Mouse (Mus musculus) urinary bladder, postnatal 10 days (tissue): ENCODE results near the gene Olfr573-ps1.

Source experiments
- DNase-seq: peaks from one replicate; pipeline ENCODE4 v3.0.0; 2022; ENCODE audit warnings: low spot score

The Olfr573-ps1 gene

GRCm38 (mm10) chr7:102942475-102942874, at the start of gene Olfr573-ps1:
Gene Olfr573-ps1 (minus strand): TSS chr7:102942575.
- no peak for DNase-seq

- DNase-seq, result no peak
These were observed 46.8 kb upstream of the Olfr573-ps1 start, which contains the start of gene Olfr578 for GRCm38 (mm10) chr7:102989224-102989623. Gene Olfr578 (minus strand): TSS chr7:102989324.

- no peak for DNase-seq
These were observed 33.5 kb upstream of the Olfr573-ps1 start, which contains the start of gene Olfr577 for GRCm38 (mm10) chr7:102975843-102976242. Gene Olfr577 (minus strand): TSS chr7:102975943.

- DNase-seq, result no peak
These were observed 32.0 kb upstream of the Olfr573-ps1 start for GRCm38 (mm10) chr7:102974399-102974798.

DNA sequence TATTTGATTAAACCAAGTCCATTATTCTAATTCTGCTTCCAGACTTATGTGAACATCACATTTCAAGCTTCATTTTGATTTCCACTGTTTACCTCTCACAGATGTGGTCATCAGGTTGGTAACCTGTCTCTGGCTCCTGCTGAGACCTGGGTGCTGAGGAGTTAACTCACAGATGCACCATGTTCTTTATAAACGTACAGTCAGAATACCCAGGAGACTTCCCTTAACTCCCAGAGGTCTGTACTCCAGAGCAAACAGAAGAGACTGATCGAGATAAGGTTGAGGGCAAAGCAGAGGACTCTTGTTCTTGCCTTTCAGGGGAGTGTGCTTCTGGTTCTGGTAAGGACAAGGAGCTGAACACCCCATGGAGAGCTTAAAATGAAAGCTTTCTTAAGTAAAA, 20.0 kb upstream of the Olfr573-ps1 start, which contains the start of gene Olfr576:
TSS of gene Olfr576 (plus strand) at position 301 of the 400 bp plus-strand sequence.
- no peak for DNase-seq

DNA sequence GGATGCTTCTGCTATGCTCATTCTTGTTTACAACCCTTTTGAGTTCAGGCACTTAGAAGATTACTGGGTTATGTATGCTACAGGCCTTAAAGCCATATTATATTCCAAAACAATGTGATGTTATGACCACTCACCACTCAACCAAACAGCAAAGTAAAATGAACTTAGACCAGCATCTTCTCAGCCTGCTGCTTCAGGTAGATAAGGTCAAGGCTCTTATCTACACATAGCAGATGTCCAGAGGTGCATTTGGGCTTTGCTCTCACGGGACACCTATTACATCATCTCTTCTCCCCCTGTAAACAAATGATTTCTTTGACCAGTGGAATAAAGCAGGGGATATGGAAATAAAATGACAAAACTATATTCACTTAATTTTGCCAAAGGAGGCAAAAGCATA, 16.2 kb upstream of the Olfr573-ps1 start, which contains the start of gene Olfr575:
TSS of gene Olfr575 (minus strand) at position 183 of the 400 bp plus-strand sequence.
- no peak for DNase-seq

DNA sequence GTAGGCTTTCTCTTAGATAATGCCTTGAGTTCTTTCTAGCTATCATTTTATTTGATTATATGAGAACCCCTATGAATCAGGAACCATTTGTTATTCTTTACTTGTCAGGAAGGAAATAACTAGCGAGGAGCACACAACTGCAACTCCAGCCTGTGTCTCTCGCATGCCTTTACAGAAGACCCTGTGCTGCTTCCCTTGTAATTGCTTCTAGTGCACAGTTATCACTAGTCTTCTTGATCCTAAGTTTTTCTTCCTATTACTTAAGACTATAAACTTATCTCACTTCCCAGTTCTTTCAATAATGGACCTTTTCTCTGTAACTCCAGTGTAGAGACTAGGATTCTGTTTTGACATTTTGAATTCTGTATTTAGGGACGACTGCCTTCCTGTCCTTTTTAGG, 15.8 kb upstream of the Olfr573-ps1 start:
- no peak for DNase-seq

DNA sequence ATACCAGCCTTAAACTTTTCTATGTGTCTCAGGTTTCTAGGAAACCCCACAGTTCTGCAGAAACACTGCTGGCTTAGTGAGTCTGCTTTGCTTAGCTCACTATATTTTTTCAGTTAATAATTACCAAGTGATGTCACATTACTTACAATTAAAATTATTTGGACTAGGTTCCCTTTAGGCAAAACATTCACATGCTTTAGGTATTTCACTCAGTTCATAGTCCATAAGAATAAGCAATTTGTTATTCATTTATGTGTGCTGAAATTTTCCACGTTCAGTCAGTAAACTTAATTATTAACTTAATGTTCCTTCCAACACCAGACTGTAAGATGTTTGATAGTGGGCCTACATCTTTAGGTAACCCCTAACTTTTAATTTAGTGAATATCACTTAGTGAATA, 8.4 kb upstream of the Olfr573-ps1 start:
- no peak for DNase-seq

DNA sequence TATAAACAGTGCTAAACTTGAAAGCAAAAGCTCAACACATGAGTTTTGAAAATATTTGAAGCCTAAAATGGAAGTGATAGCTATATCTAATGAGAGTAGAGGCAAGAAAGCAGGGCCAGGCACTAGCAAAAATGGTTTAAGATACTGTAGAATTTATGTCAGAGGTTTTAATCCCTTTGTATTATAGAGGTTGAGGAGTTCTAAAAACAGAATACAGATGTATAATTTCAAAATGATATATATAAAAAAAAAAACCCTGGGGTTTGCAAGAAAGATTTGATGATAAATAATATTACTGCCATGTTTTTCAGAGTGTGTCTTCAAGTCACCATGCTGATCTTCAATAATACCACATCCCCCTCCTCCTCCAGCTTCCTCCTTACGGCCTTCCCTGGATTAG, 5.8 kb upstream of the Olfr573-ps1 start, which contains the start of gene Olfr574:
TSS of gene Olfr574 (plus strand) at position 301 of the 400 bp plus-strand sequence.
- no peak for DNase-seq

GRCm38 (mm10) chr7:102943417-102943816, 1.0 kb upstream of the Olfr573-ps1 start:
- DNase-seq, result no peak

GRCm38 (mm10) chr7:102927105-102927504, 15.3 kb downstream of the Olfr573-ps1 start:
- DNase-seq, result no peak

DNA sequence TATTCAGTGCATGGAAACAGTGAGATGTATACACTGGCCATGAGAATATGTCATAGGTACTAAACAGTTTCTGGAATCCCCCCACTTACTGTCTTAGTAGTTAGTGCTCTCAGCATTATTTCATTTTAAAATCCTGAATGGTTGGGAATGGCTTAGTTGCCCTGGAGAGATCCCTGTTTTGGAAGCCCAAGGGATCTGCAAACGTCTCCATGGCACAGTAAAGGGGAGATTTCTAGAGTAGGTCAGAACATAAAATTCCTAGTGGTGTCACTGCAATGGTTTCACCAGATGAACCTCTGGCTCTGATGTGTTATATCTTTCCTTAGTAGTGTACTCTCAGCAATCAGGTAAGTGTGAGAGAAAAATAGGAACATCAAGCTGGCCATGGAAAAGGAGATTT, 18.3 kb downstream of the Olfr573-ps1 start, which contains the start of gene Olfr572:
TSS of gene Olfr572 (plus strand) at position 301 of the 400 bp plus-strand sequence.
- no peak for DNase-seq

- no peak for DNase-seq
These were observed 22.7 kb downstream of the Olfr573-ps1 start for GRCm38 (mm10) chr7:102919632-102920031.

DNA sequence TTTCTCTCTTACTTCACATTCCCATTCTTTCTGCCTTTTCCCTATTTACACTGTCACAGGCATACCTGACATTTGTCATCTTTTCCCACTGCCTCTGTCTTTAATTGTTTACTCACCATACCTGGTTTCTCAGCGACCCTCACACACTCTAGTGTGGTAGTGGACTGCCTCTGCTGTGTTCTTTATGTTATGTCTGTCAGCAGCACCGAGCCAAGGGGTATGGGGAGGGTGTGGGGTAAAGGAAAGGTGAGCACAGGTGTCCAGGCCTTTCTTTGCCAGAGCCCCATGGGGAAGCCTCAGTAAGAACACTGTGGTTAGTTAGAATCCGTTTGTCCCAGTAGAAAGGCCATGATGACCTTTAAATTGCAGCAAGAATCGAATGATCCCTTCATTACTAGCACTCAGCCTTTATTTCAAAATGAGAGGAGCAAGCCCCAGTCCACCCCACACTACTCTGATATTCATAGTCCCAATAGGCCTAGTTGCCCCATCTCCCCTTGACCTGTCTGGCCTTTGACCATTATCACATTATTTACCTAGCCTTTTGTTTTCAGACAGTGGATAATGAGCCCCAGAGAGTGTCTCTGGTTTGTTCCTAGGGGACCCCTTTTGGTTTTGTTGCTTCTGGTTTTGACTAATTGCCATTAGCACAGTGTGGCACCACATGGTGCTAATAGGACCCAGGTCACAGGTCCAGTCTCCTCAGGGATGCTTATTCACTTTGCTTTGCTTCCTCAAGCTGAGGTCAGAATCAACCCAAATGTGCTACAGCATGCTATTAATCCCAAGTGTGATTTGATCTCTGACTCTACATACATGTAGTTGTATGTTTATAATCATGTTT, 25.1 kb downstream of the Olfr573-ps1 start, which contains the start of gene Olfr571:
TSS of gene Olfr571 (minus strand) at position 505 of the 844 bp plus-strand sequence.
- no peak for DNase-seq

DNA sequence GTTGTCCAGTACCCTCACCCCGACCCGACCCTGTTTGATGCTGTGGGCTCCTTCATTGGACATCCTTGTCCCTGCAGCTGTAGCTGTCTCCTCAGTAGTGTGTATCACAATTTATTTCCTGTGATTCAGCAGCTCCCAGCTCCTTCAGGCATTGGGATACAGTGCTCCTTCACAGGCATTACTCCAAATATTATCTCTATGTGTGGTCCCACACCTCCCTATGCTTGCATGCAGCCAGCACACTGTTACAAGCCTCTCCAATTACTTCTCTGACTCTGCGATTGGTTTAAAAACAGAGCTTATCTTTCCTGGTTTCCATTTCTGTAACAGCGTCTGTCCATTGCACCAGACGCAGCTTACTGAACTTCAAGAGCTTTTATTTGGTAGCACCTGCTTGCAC, 26.0 kb downstream of the Olfr573-ps1 start:
- no peak for DNase-seq

GRCm38 (mm10) chr7:102915261-102915660, 27.1 kb downstream of the Olfr573-ps1 start:
- no peak for DNase-seq
